Mouse (Mus musculus): Measurements from ENCODE around the gene C2. TPM values are rescaled to one million over a fixed set of nuclear protein-coding genes. Genes with fewer than 3 reads are reported as not detected.

The C2 gene
- polyA plus RNA-seq, 1 experiment from 2014 or later = 1.5 TPM

- Histone ChIP-seq H3K36me3 (ENCODE audit: control insufficient read depth, insufficient read depth, low read length) (peaks cover 8% of the 10 kb centered on the region; the same call in 1 of the 2 replicates), H3K9me3 (ENCODE audit: control insufficient read depth, low read length) (no peaks in the 10 kb centered on the region), H3K9ac (replicated peaks; ENCODE audit: low read depth, low read length) (no peak overlapping the region), H3K4me2 (ENCODE audit: low read depth, low read length) (no peak overlapping the region), H3K27ac (ENCODE audit: low read depth, low read length) (no peak overlapping the region), H3K27me3 (ENCODE audit: control insufficient read depth, insufficient read depth, low read length) (no peaks in the 10 kb centered on the region), H3K4me3 (ENCODE audit: low read depth, low read length) (no peak overlapping the region), H3K4me1 (ENCODE audit: control insufficient read depth, insufficient read depth, low read length) (0 out of 2 replicates have a peak, but pooled peaks cover 5% of the 10 kb centered on the region)
- ATAC-seq (ENCODE audit: low read depth) = no peak
- WGBS = 73% methylated on average over 23 of the region's 24 CpGs
These were observed 36.0 kb upstream of the C2 start for GRCm38 (mm10) chr17:34934031-34934430.

GRCm38 (mm10) chr17:34932287-34932686, 34.2 kb upstream of the C2 start:
- Histone ChIP-seq H3K9me3 (ENCODE audit: control insufficient read depth, low read length) (no peaks in the 10 kb centered on the region), H3K4me1 (ENCODE audit: control insufficient read depth, insufficient read depth, low read length) (0 out of 2 replicates have a peak, but pooled peaks cover 5% of the 10 kb centered on the region), H3K27ac (ENCODE audit: low read depth, low read length) (no peak overlapping the region), H3K9ac (replicated peaks; ENCODE audit: low read depth, low read length) (peak overlapping the region; percentile 89), H3K4me2 (ENCODE audit: low read depth, low read length) (peak overlapping the region; percentile 98), H3K36me3 (ENCODE audit: control insufficient read depth, insufficient read depth, low read length) (peaks cover 8% of the 10 kb centered on the region; the same call in 1 of the 2 replicates), H3K4me3 (ENCODE audit: low read depth, low read length) (peak overlapping the region; percentile 75), H3K27me3 (ENCODE audit: control insufficient read depth, insufficient read depth, low read length) (no peaks in the 10 kb centered on the region)
- 89% methylated on average over 8 of the region's 8 CpGs for WGBS
- no peak for ATAC-seq (ENCODE audit: low read depth)

- Histone ChIP-seq H3K4me2 (ENCODE audit: low read depth, low read length) (peak overlapping the region; percentile 98), H3K9ac (replicated peaks; ENCODE audit: low read depth, low read length) (peak overlapping the region; percentile 89), H3K27me3 (ENCODE audit: control insufficient read depth, insufficient read depth, low read length) (no peaks in the 10 kb centered on the region), H3K36me3 (ENCODE audit: control insufficient read depth, insufficient read depth, low read length) (peaks cover 8% of the 10 kb centered on the region; the same call in 1 of the 2 replicates), H3K4me3 (ENCODE audit: low read depth, low read length) (peak overlapping the region; percentile 75), H3K27ac (ENCODE audit: low read depth, low read length) (peak overlapping the region; percentile 73; the same call in 1 of the 2 replicates), H3K9me3 (ENCODE audit: control insufficient read depth, low read length) (no peaks in the 10 kb centered on the region), H3K4me1 (ENCODE audit: control insufficient read depth, insufficient read depth, low read length) (0 out of 2 replicates have a peak, but pooled peaks cover 5% of the 10 kb centered on the region)
- WGBS = 7% methylated on average over 14 of the region's 14 CpGs
- peak; percentile 40; the same call in 1 of the 2 replicates for ATAC-seq (ENCODE audit: low read depth)
These were observed 33.7 kb upstream of the C2 start for GRCm38 (mm10) chr17:34931735-34932098.

- Histone ChIP-seq H3K36me3 (ENCODE audit: control insufficient read depth, insufficient read depth, low read length) (peaks cover 8% of the 10 kb centered on the region; the same call in 1 of the 2 replicates), H3K4me1 (ENCODE audit: control insufficient read depth, insufficient read depth, low read length) (0 out of 2 replicates have a peak, but pooled peaks cover 5% of the 10 kb centered on the region), H3K9me3 (ENCODE audit: control insufficient read depth, low read length) (no peaks in the 10 kb centered on the region), H3K4me2 (ENCODE audit: low read depth, low read length) (peak within 1 kb of the TSS; percentile 98), H3K27me3 (ENCODE audit: control insufficient read depth, insufficient read depth, low read length) (no peaks in the 10 kb centered on the region), H3K4me3 (ENCODE audit: low read depth, low read length) (peak within 1 kb of the TSS; percentile 75), H3K27ac (ENCODE audit: low read depth, low read length) (peak within 1 kb of the TSS; percentile 73; the same call in 1 of the 2 replicates), H3K9ac (replicated peaks; ENCODE audit: low read depth, low read length) (peak within 1 kb of the TSS; percentile 89)
- under 1% methylated on average over 37 of the region's 38 CpGs for WGBS
- peak; percentile 97 for ATAC-seq (ENCODE audit: low read depth)
These were observed 33.1 kb upstream of the C2 start, which contains the start of gene Neu1 for GRCm38 (mm10) chr17:34931061-34931734. TSS of gene Neu1 (plus strand) at chr17:34931253.

GRCm38 (mm10) chr17:34928841-34929240, 30.8 kb upstream of the C2 start:
- H3K4me2 ChIP-seq (ENCODE audit: low read depth, low read length) = no peak overlapping the region
- 81% methylated on average over 4 of the region's 4 CpGs for WGBS
- no peaks in the 10 kb centered on the region for H3K27me3 ChIP-seq (ENCODE audit: control insufficient read depth, insufficient read depth, low read length)
- H3K9ac ChIP-seq (replicated peaks; ENCODE audit: low read depth, low read length) = no peak overlapping the region
- H3K9me3 ChIP-seq (ENCODE audit: control insufficient read depth, low read length) = no peaks in the 10 kb centered on the region
- H3K27ac ChIP-seq (ENCODE audit: low read depth, low read length) = no peak overlapping the region
- 0 out of 2 replicates have a peak, but pooled peaks cover 5% of the 10 kb centered on the region for H3K4me1 ChIP-seq (ENCODE audit: control insufficient read depth, insufficient read depth, low read length)
- ATAC-seq (ENCODE audit: low read depth) = no peak
- H3K36me3 ChIP-seq (ENCODE audit: control insufficient read depth, insufficient read depth, low read length) = no peaks in the 10 kb centered on the region
- no peak overlapping the region for H3K4me3 ChIP-seq (ENCODE audit: low read depth, low read length)

- WGBS = 89% methylated on average over 18 of the region's 18 CpGs
These were observed 29.4 kb upstream of the C2 start for GRCm38 (mm10) chr17:34927306-34928019.

GRCm38 (mm10) chr17:34924258-34924657, 26.2 kb upstream of the C2 start:
- Histone ChIP-seq H3K9me3 (ENCODE audit: control insufficient read depth, low read length) (no peaks in the 10 kb centered on the region), H3K4me3 (ENCODE audit: low read depth, low read length) (no peak overlapping the region), H3K27me3 (ENCODE audit: control insufficient read depth, insufficient read depth, low read length) (no peaks in the 10 kb centered on the region), H3K4me1 (ENCODE audit: control insufficient read depth, insufficient read depth, low read length) (no peaks in the 10 kb centered on the region), H3K36me3 (ENCODE audit: control insufficient read depth, insufficient read depth, low read length) (no peaks in the 10 kb centered on the region), H3K9ac (replicated peaks; ENCODE audit: low read depth, low read length) (no peak overlapping the region), H3K27ac (ENCODE audit: low read depth, low read length) (no peak overlapping the region), H3K4me2 (ENCODE audit: low read depth, low read length) (no peak overlapping the region)
- ATAC-seq (ENCODE audit: low read depth) = no peak
- 69% methylated on average over 5 of the region's 5 CpGs for WGBS

More at GRCm38 (mm10) chr17:34927306-34928019, 29.4 kb upstream of the C2 start:
- no peaks in the 10 kb centered on the region for H3K27me3 ChIP-seq (ENCODE audit: control insufficient read depth, insufficient read depth, low read length)
- no peak overlapping the region for H3K4me3 ChIP-seq (ENCODE audit: low read depth, low read length)
- ATAC-seq (ENCODE audit: low read depth) = no peak
- H3K27ac ChIP-seq (ENCODE audit: low read depth, low read length) = no peak overlapping the region
- H3K4me2 ChIP-seq (ENCODE audit: low read depth, low read length) = no peak overlapping the region
- H3K4me1 ChIP-seq (ENCODE audit: control insufficient read depth, insufficient read depth, low read length) = 0 out of 2 replicates have a peak, but pooled peaks cover 5% of the 10 kb centered on the region
- H3K9me3 ChIP-seq (ENCODE audit: control insufficient read depth, low read length) = no peaks in the 10 kb centered on the region
- no peak overlapping the region for H3K9ac ChIP-seq (replicated peaks; ENCODE audit: low read depth, low read length)
- H3K36me3 ChIP-seq (ENCODE audit: control insufficient read depth, insufficient read depth, low read length) = no peaks in the 10 kb centered on the region

GRCm38 (mm10) chr17:34922939-34923338, 24.9 kb upstream of the C2 start:
- Histone ChIP-seq H3K4me3 (ENCODE audit: low read depth, low read length) (no peak overlapping the region), H3K4me1 (ENCODE audit: control insufficient read depth, insufficient read depth, low read length) (no peaks in the 10 kb centered on the region), H3K27me3 (ENCODE audit: control insufficient read depth, insufficient read depth, low read length) (no peaks in the 10 kb centered on the region), H3K9me3 (ENCODE audit: control insufficient read depth, low read length) (no peaks in the 10 kb centered on the region), H3K9ac (replicated peaks; ENCODE audit: low read depth, low read length) (no peak overlapping the region), H3K4me2 (ENCODE audit: low read depth, low read length) (no peak overlapping the region), H3K36me3 (ENCODE audit: control insufficient read depth, insufficient read depth, low read length) (no peaks in the 10 kb centered on the region), H3K27ac (ENCODE audit: low read depth, low read length) (no peak overlapping the region)
- 46% methylated on average over 6 of the region's 6 CpGs for WGBS
- no peak for ATAC-seq (ENCODE audit: low read depth)

GRCm38 (mm10) chr17:34917188-34917587, 19.1 kb upstream of the C2 start:
- Histone ChIP-seq H3K4me3 (ENCODE audit: low read depth, low read length) (no peak overlapping the region), H3K36me3 (ENCODE audit: control insufficient read depth, insufficient read depth, low read length) (peaks cover 19% of the 10 kb centered on the region), H3K27me3 (ENCODE audit: control insufficient read depth, insufficient read depth, low read length) (no peaks in the 10 kb centered on the region), H3K9me3 (ENCODE audit: control insufficient read depth, low read length) (no peaks in the 10 kb centered on the region), H3K4me1 (ENCODE audit: control insufficient read depth, insufficient read depth, low read length) (no peaks in the 10 kb centered on the region), H3K9ac (replicated peaks; ENCODE audit: low read depth, low read length) (no peak overlapping the region), H3K4me2 (ENCODE audit: low read depth, low read length) (no peak overlapping the region), H3K27ac (ENCODE audit: low read depth, low read length) (no peak overlapping the region)
- ATAC-seq (ENCODE audit: low read depth) = no peak
- WGBS = 80% methylated on average over 9 of the region's 9 CpGs

Measured in neural tube, embryonic 14.5 days (tissue).